Comparison of ENCODE assay signal across 8 mouse cellular contexts in genomic region chr13:105053618-105054017, GRCm38 (mm10). TPM values are rescaled to one million over a fixed set of nuclear protein-coding genes. Genes with fewer than 3 reads are reported as not detected.
A peak's percentile ranks its signal among the peaks of the same experiment; 100 is the strongest.
DNase-seq lines count a peak whose midpoint lies in the region; ATAC-seq lines count a peak whose summit lies in the region.

No protein-coding gene starts in this region.

- peak overlapping the region; percentile 99 for H3K4me2 ChIP-seq in lung, embryonic 16.5 days (ENCODE audit: low read depth, low read length)
- peak overlapping the region; percentile 94 for H3K4me2 ChIP-seq in heart, embryonic 16.5 days (ENCODE audit: low read depth, low read length)
- H3K4me2 ChIP-seq in limb, embryonic 12.5 days: peak overlapping the region; percentile 90

- H3K9me3 ChIP-seq in lung, embryonic 16.5 days (ENCODE audit: control insufficient read depth, low read length): no peaks in the 10 kb centered on the region
- no peaks in the 10 kb centered on the region for H3K9me3 ChIP-seq in heart, embryonic 16.5 days (replicated peaks; ENCODE audit: control insufficient read depth, low read length)
- H3K9me3 ChIP-seq in limb, embryonic 12.5 days: no peaks in the 10 kb centered on the region

- H3K4me3 ChIP-seq in lung, embryonic 16.5 days (ENCODE audit: low read length): peak overlapping the region; percentile 66
- peak overlapping the region; percentile 83 for H3K4me3 ChIP-seq in heart, embryonic 16.5 days (ENCODE audit: low read length)
- H3K4me3 ChIP-seq in limb, embryonic 12.5 days (replicated peaks): peak overlapping the region; percentile 61

- no peaks in the 10 kb centered on the region; the same call in 1 of the 2 replicates for H3K4me1 ChIP-seq in lung, embryonic 16.5 days (replicated peaks; ENCODE audit: control insufficient read depth, insufficient read depth, low read length)
- H3K4me1 ChIP-seq in heart, embryonic 16.5 days (ENCODE audit: control insufficient read depth, insufficient read depth, low read length): peaks cover 14% of the 10 kb centered on the region
- peaks cover 12% of the 10 kb centered on the region for H3K4me1 ChIP-seq in limb, embryonic 12.5 days (replicated peaks)

- 3% methylated on average over 12 of the region's 12 CpGs for WGBS in lung, embryonic 16.5 days
- 2% methylated on average over 12 of the region's 12 CpGs for WGBS in heart, embryonic 16.5 days
- under 1% methylated on average over 12 of the region's 12 CpGs for WGBS in limb, embryonic 12.5 days

- H3K27me3 ChIP-seq in lung, embryonic 16.5 days (ENCODE audit: control insufficient read depth, insufficient read depth, low read depth, low read length): peaks cover 11% of the 10 kb centered on the region; the same call in 1 of the 2 replicates
- no peaks in the 10 kb centered on the region for H3K27me3 ChIP-seq in heart, embryonic 16.5 days (ENCODE audit: control insufficient read depth, insufficient read depth, low read length)
- peaks cover 56% of the 10 kb centered on the region for H3K27me3 ChIP-seq in limb, embryonic 12.5 days

- H3K27ac ChIP-seq in lung, embryonic 16.5 days (ENCODE audit: low read length): no peak overlapping the region
- peak overlapping the region; percentile 78 for H3K27ac ChIP-seq in heart, embryonic 16.5 days (ENCODE audit: low read length)
- H3K27ac ChIP-seq in limb, embryonic 12.5 days: no peak overlapping the region

- peak overlapping the region; percentile 67 for H3K9ac ChIP-seq in lung, embryonic 16.5 days (ENCODE audit: low read length)
- H3K9ac ChIP-seq in heart, embryonic 16.5 days (ENCODE audit: low read length): peak overlapping the region; percentile 86
- 0 out of 2 replicates have a peak overlapping the region, but pooled peaks have one; percentile 58 for H3K9ac ChIP-seq in limb, embryonic 12.5 days (replicated peaks)

- ATAC-seq in lung, embryonic 16.5 days (ENCODE audit: low read depth): 0 out of 2 replicates have a peak, but pooled peaks have one; percentile 3
- ATAC-seq in heart, embryonic 16.5 days (replicated peaks; ENCODE audit: extremely low read depth, insufficient read depth, low FRiP score): 0 out of 2 replicates have a peak, but pooled peaks have one; percentile 43
- ATAC-seq in limb, embryonic 12.5 days (ENCODE audit: insufficient number of reproducible peaks, insufficient read depth, low FRiP score, low TSS enrichment, low read depth): 0 out of 2 replicates have a peak, but pooled peaks have one; percentile 11
- no peak for ATAC-seq in granulocyte monocyte progenitor cell, adult 5-6 weeks (replicated peaks; ENCODE audit: poor library complexity, severe bottlenecking)

- no peak for DNase-seq in lung, postnatal 10 days
- peak; percentile 20 for DNase-seq in embryo, embryonic 9.5 days (ENCODE audit: extremely low spot score)
- DNase-seq in retina, postnatal 1 day: peak; percentile 32
- DNase-seq in urinary bladder, postnatal 4 days (ENCODE audit: low spot score in 2 of 2): no peak

- no peaks in the 10 kb centered on the region for H3K36me3 ChIP-seq in lung, embryonic 16.5 days (ENCODE audit: control insufficient read depth, insufficient read depth, low read length)
- no peaks in the 10 kb centered on the region for H3K36me3 ChIP-seq in heart, embryonic 16.5 days (ENCODE audit: control insufficient read depth, insufficient read depth)
- no peaks in the 10 kb centered on the region for H3K36me3 ChIP-seq in limb, embryonic 12.5 days

RNA-seq across cellular contexts. Expression of gene Rgs7bp, which starts 1.1 kb away (rescaled TPM):
- 1.1 and 1.2 TPM in 2 replicates for polyA plus RNA-seq in lung, embryonic 16.5 days (2015; fragmentation: Nextera tagmentation; extraction: Ambion mirVana)
- 2.8 and 3.0 TPM in 2 replicates for polyA plus RNA-seq in heart, embryonic 16.5 days (2015; fragmentation: Nextera tagmentation; extraction: Ambion mirVana)
- polyA plus RNA-seq in limb, embryonic 12.5 days (2016; fragmentation: Nextera tagmentation; extraction: Ambion mirVana): 0.65 and 0.69 TPM in 2 replicates
- 0.23 and 1.1 TPM in 2 replicates for total RNA-seq in granulocyte monocyte progenitor cell, adult 5-6 weeks (2014; fragmentation: Nextera tagmentation)
- 0.21 and 0.60 TPM in 2 replicates for total RNA-seq in granulocyte monocyte progenitor cell, adult 5-6 weeks (2017)

RNA-seq across cellular contexts. Expression of gene 4933425L06Rik, which starts 28.3 kb away (rescaled TPM):
- polyA plus RNA-seq in lung, embryonic 16.5 days (2015; fragmentation: Nextera tagmentation; extraction: Ambion mirVana): not detected in 2 replicates
- not detected in 2 replicates for polyA plus RNA-seq in heart, embryonic 16.5 days (2015; fragmentation: Nextera tagmentation; extraction: Ambion mirVana)
- not detected in 2 replicates for polyA plus RNA-seq in limb, embryonic 12.5 days (2016; fragmentation: Nextera tagmentation; extraction: Ambion mirVana)
- not detected in 2 replicates for total RNA-seq in granulocyte monocyte progenitor cell, adult 5-6 weeks (2014; fragmentation: Nextera tagmentation)
- total RNA-seq in granulocyte monocyte progenitor cell, adult 5-6 weeks (2017): not detected in 2 replicates

Comparison
In these comparisons a context has a peak if more than half of its experiments do, and no peak if none do; other contexts are left out.
1. DNase-seq: peak in embryo, embryonic 9.5 days (single experiment) and retina, postnatal 1 day (single experiment); none in lung, postnatal 10 days (single experiment) and urinary bladder, postnatal 4 days (0 of 2).
2. Peak in every context shown above with its lines, with median percentiles within 50 percentile points of each other: H3K4me2 ChIP-seq, H3K4me3 ChIP-seq and H3K9ac ChIP-seq.